Mouse (Mus musculus) lung, postnatal 0 days (tissue): ENCODE data around the gene Epb41l2.

ENCODE experiments used
- CTCF ChIP-seq: IDR thresholded peaks from 2 replicates; pipeline ENCODE4 v1.5.1; 2016; ENCODE audit warnings: antibody characterized with exemption, mild to moderate bottlenecking
- EP300 ChIP-seq: IDR thresholded peaks from 2 replicates; pipeline ENCODE4 v1.6.1; 2016; ENCODE audit warnings: antibody characterized with exemption, mild to moderate bottlenecking, control low read depth

DNA sequence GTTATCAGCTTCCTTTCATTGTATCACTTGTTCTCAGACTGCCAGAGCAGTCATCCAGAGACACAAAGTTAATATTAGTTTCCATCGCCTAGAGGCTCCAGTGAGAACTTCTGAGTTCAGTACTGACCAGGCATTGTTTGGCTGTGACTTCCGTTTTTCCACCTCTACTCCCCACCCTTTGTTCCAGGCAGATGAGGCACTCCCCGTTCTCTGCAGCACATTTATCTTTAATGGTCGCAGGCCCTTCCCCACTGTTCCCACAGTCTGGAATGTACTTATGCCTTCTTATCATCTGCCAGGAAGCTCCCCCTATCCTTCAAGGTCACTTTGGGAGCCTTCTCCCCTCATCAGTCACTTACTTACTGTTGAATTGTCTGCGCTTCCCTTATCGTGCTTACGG lies 67.9 kb downstream of the Epb41l2 start:
- TF ChIP-seq CTCF (peak; percentile 40; the same call in 1 of the 2 replicates), EP300 (peak; percentile 92)
